Mouse (Mus musculus): ENCODE measurements at regions not wholly inside any gene's neighbourhood (a gene's known extent, or its start where the extent isn't known, plus 50 kb on each side); places are given as distances from the start of the nearest gene placed in this dataset.
A peak's percentile ranks its signal among the peaks of the same experiment; 100 is the strongest.

DNA sequence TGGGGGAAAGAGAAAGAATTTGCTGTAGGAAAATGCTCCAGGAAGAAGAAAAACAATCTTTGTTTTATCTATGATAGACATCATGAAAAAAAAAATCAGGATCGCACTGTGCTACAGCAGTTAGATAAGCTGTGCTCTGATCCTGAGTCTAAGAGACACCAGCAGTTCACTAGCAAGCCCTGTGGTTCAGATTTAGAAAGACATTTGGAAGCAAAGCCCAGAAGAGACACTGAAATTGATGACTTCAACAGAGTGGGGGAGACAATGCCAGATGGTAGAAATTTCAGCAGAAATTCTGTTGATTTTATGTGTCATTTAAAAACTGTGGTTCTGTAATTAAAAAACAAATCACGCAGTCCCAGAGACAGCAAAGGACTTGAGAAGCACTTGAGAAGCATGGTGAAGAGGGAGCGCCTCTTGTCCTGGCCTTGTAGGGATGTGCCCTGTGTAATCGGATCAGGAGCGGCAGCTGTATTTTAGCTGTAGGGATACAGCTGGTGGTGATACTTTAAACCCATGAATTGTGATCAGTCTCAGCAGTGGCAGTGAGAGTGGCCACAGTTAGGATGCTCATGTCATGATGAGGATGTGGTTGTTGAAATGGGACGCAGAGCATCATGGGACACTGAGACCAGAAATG is 296.4 kb upstream of the Nt5e start:
- 80% methylated on average over 6 of the region's 6 CpGs for WGBS
- H3K9ac ChIP-seq (ENCODE audit: low read length): no peak overlapping the region
- H3K27me3 ChIP-seq (ENCODE audit: control insufficient read depth, insufficient read depth, low read length): no peaks in the 10 kb centered on the region
- DNase-seq (ENCODE audit: low spot score) (no peak), ATAC-seq (ENCODE audit: insufficient read depth, low FRiP score, low TSS enrichment) (no peak)
- H3K4me1 ChIP-seq (ENCODE audit: control insufficient read depth, insufficient read depth, low read length): no peaks in the 10 kb centered on the region
- no peak overlapping the region for H3K27ac ChIP-seq (ENCODE audit: low read depth, low read length)
- no peaks in the 10 kb centered on the region for H3K36me3 ChIP-seq (ENCODE audit: control insufficient read depth, insufficient read depth, low read length)
- no peaks in the 10 kb centered on the region for H3K9me3 ChIP-seq (ENCODE audit: control insufficient read depth, low read length)
- no peak overlapping the region for H3K4me2 ChIP-seq (ENCODE audit: low read depth)
- H3K4me3 ChIP-seq (ENCODE audit: low read depth, low read length): no peak overlapping the region

DNA sequence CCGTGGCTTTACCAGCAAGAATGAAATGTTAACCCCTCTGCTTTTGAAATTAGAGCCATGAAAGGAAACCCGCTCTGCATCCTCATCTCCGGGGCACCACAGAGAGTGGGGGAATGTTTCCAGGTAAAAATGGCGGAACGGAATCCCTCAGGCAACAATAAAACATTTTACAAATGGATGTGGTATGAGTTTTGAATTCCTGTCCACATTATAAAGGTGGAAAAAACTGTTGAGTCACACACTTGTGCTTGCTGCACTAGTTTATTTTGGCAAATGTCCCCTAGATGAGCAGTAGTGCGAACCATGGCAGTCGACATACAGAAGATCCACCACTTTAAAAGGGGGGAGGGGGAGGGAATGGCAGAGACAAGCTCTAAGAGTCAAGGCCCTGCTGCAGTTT is 289.4 kb upstream of the Nt5e start:
- WGBS: 85% methylated on average over 7 of the region's 7 CpGs
- ATAC-seq (ENCODE audit: insufficient read depth, low FRiP score, low TSS enrichment): no peak

DNA sequence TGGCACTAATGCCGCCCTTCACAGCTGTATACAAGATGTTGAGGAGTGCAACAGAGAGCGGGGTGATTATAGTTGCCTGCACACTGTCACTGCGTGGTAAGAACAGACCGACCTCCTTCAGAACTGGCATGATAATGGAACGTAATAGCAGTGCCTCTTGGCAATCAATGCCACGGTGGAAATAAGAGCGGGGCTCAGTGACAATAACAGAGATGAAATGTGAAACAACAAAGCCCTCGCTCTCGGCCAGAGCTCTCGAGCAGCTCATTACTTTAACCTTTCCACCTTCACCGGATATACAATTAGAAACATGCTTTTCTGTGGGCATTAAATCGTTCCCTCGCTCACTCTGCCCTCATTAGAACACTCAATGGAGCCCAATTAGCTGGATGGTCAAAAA is 277.7 kb upstream of the Nt5e start:
- Histone ChIP-seq H3K27ac (ENCODE audit: low read depth, low read length) (no peak overlapping the region), H3K4me3 (ENCODE audit: low read depth, low read length) (no peak overlapping the region), H3K9ac (ENCODE audit: low read length) (no peak overlapping the region), H3K36me3 (ENCODE audit: control insufficient read depth, insufficient read depth, low read length) (no peaks in the 10 kb centered on the region), H3K9me3 (ENCODE audit: control insufficient read depth, low read length) (no peaks in the 10 kb centered on the region), H3K27me3 (ENCODE audit: control insufficient read depth, insufficient read depth, low read length) (no peaks in the 10 kb centered on the region), H3K4me1 (ENCODE audit: control insufficient read depth, insufficient read depth, low read length) (no peaks in the 10 kb centered on the region), H3K4me2 (ENCODE audit: low read depth) (no peak overlapping the region)
- WGBS: 72% methylated on average over 13 of the region's 13 CpGs
- DNase-seq (ENCODE audit: low spot score): no peak
- no peak for ATAC-seq (ENCODE audit: insufficient read depth, low FRiP score, low TSS enrichment)

More for the DNA sequence above, 289.4 kb upstream of the Nt5e start:
- Histone ChIP-seq H3K4me2 (ENCODE audit: low read depth) (no peak overlapping the region), H3K4me1 (ENCODE audit: control insufficient read depth, insufficient read depth, low read length) (no peaks in the 10 kb centered on the region), H3K36me3 (ENCODE audit: control insufficient read depth, insufficient read depth, low read length) (no peaks in the 10 kb centered on the region), H3K9ac (ENCODE audit: low read length) (no peak overlapping the region), H3K27ac (ENCODE audit: low read depth, low read length) (no peak overlapping the region), H3K4me3 (ENCODE audit: low read depth, low read length) (no peak overlapping the region), H3K9me3 (ENCODE audit: control insufficient read depth, low read length) (no peaks in the 10 kb centered on the region), H3K27me3 (ENCODE audit: control insufficient read depth, insufficient read depth, low read length) (no peaks in the 10 kb centered on the region)
- no peak for DNase-seq (ENCODE audit: low spot score)

DNA sequence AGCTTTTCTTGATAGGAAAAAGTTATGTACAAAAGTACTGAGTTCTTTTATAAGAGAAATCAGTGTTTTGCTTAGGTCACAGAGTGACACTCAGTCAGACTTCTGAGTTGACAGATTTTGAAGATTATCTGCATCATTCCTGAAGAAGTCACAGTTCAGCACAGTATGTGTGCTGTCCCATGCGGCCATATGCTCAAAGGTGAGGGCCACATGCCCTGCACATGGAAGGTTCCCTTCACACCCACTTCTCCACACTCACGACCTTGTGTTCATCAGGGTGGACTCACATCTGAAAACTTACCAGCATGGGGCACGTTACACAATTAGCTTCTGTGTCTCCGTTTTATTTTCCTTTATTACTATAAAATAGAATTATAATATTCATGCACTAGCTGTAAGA is 277.2 kb upstream of the Nt5e start:
- WGBS: 87% methylated on average over 4 of the region's 4 CpGs
- H3K9me3 ChIP-seq (ENCODE audit: control insufficient read depth, low read length): no peaks in the 10 kb centered on the region
- no peak for ATAC-seq (ENCODE audit: insufficient read depth, low FRiP score, low TSS enrichment)

DNA sequence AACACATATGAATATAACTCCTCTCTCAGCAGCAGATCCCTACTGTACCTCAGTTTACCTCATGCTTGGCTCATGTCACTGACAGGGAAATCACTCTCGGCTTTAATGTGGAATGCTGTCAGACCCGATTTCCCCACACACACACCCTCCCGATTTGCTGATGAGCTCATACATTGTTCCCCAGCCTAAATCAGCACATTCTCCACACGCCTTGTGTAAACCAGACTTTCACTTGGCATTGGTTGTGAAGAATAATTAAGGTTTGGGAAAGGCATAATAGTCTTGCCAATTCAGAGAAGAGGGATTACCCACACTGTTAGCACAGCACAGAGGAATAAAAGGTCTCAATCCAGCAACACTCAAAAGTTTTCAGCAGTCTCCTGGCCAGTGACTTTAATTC is 268.4 kb upstream of the Nt5e start:
- no peak for ATAC-seq (ENCODE audit: insufficient read depth, low FRiP score, low TSS enrichment)

More for the DNA sequence above, 277.2 kb upstream of the Nt5e start:
- Histone ChIP-seq H3K27me3 (ENCODE audit: control insufficient read depth, insufficient read depth, low read length) (no peaks in the 10 kb centered on the region), H3K4me3 (ENCODE audit: low read depth, low read length) (no peak overlapping the region), H3K4me2 (ENCODE audit: low read depth) (no peak overlapping the region), H3K36me3 (ENCODE audit: control insufficient read depth, insufficient read depth, low read length) (no peaks in the 10 kb centered on the region), H3K27ac (ENCODE audit: low read depth, low read length) (no peak overlapping the region), H3K4me1 (ENCODE audit: control insufficient read depth, insufficient read depth, low read length) (no peaks in the 10 kb centered on the region), H3K9ac (ENCODE audit: low read length) (no peak overlapping the region)
- DNase-seq (ENCODE audit: low spot score): no peak

DNA sequence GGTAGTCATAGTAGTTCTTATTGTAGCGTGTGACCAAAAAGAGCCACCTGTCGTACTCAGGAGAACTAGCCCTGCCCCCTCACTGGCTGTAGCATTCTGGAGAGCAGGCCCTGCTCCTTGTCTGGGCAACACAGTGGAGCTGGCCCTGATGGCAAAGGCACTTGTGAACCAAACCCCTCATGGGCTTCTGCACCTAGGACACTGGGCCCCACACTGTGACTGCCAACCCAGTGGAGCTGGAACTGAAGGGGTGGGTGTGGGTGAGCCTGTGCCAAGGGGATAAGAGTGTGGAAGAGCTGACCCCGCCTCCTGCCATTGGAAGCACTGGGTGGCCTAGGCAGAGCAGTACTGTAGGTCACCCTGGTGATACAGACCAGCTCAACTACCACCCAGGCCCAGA is 268.0 kb upstream of the Nt5e start:
- Histone ChIP-seq H3K4me1 (ENCODE audit: control insufficient read depth, insufficient read depth, low read length) (no peaks in the 10 kb centered on the region), H3K4me2 (ENCODE audit: low read depth) (no peak overlapping the region), H3K27ac (ENCODE audit: low read depth, low read length) (no peak overlapping the region), H3K27me3 (ENCODE audit: control insufficient read depth, insufficient read depth, low read length) (no peaks in the 10 kb centered on the region), H3K9me3 (ENCODE audit: control insufficient read depth, low read length) (no peaks in the 10 kb centered on the region), H3K9ac (ENCODE audit: low read length) (no peak overlapping the region), H3K4me3 (ENCODE audit: low read depth, low read length) (no peak overlapping the region), H3K36me3 (ENCODE audit: control insufficient read depth, insufficient read depth, low read length) (no peaks in the 10 kb centered on the region)
- WGBS: 82% methylated on average over 3 of the region's 3 CpGs
- no peak for DNase-seq (ENCODE audit: low spot score)
- ATAC-seq (ENCODE audit: insufficient read depth, low FRiP score, low TSS enrichment): no peak

More for the DNA sequence above, 268.4 kb upstream of the Nt5e start:
- no peaks in the 10 kb centered on the region for H3K36me3 ChIP-seq (ENCODE audit: control insufficient read depth, insufficient read depth, low read length)
- H3K9ac ChIP-seq (ENCODE audit: low read length): no peak overlapping the region
- H3K27ac ChIP-seq (ENCODE audit: low read depth, low read length): no peak overlapping the region
- no peak overlapping the region for H3K4me3 ChIP-seq (ENCODE audit: low read depth, low read length)
- H3K9me3 ChIP-seq (ENCODE audit: control insufficient read depth, low read length): no peaks in the 10 kb centered on the region
- no peak overlapping the region for H3K4me2 ChIP-seq (ENCODE audit: low read depth)
- H3K4me1 ChIP-seq (ENCODE audit: control insufficient read depth, insufficient read depth, low read length): no peaks in the 10 kb centered on the region
- DNase-seq (ENCODE audit: low spot score): no peak
- H3K27me3 ChIP-seq (ENCODE audit: control insufficient read depth, insufficient read depth, low read length): no peaks in the 10 kb centered on the region
- WGBS: 84% methylated on average over 4 of the region's 4 CpGs

DNA sequence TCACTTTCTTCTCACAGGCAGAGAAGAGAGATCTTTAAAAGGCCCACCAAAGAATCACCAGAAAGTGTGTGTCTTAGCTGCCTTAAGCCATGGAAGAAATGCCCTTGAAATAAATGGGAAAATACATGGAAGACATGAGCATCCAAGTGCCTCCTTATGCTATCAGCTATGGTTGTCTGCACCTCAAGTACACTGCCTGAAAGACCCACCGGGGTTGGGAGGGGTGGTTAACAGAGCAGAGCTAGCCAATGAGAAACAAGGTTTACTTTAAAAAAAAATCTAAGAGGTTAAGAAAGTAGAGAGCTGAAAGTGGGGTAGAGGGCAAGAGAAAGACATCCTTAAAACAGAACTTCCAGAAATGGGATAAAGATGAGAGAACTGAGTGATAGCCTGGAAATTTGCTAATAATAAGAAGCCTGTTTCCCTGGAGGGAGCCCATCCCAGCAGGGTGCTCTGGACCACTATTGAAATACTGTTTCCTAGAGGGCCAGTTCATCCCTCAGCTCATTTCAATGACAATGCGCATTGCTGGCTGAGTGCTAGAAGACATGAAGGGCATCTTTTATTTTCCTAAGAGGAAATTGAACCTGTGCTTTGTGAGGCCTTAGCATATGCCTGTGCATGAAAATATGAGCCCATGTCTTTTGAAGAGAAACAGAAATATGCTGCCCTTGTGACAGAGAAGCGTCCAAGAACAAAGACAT is 262.9 kb upstream of the Nt5e start:
- no peak overlapping the region for H3K27ac ChIP-seq (ENCODE audit: low read depth, low read length)
- H3K27me3 ChIP-seq (ENCODE audit: control insufficient read depth, insufficient read depth, low read length): no peaks in the 10 kb centered on the region
- H3K9me3 ChIP-seq (ENCODE audit: control insufficient read depth, low read length): no peaks in the 10 kb centered on the region
- H3K36me3 ChIP-seq (ENCODE audit: control insufficient read depth, insufficient read depth, low read length): no peaks in the 10 kb centered on the region
- H3K4me2 ChIP-seq (ENCODE audit: low read depth): no peak overlapping the region
- peak; percentile 43; the same call in 1 of the 2 replicates for ATAC-seq (ENCODE audit: insufficient read depth, low FRiP score, low TSS enrichment)
- no peak for DNase-seq (ENCODE audit: low spot score)
- no peak overlapping the region for H3K9ac ChIP-seq (ENCODE audit: low read length)
- WGBS: 33% methylated on average over 3 of the region's 3 CpGs
- no peaks in the 10 kb centered on the region for H3K4me1 ChIP-seq (ENCODE audit: control insufficient read depth, insufficient read depth, low read length)
- no peak overlapping the region for H3K4me3 ChIP-seq (ENCODE audit: low read depth, low read length)

DNA sequence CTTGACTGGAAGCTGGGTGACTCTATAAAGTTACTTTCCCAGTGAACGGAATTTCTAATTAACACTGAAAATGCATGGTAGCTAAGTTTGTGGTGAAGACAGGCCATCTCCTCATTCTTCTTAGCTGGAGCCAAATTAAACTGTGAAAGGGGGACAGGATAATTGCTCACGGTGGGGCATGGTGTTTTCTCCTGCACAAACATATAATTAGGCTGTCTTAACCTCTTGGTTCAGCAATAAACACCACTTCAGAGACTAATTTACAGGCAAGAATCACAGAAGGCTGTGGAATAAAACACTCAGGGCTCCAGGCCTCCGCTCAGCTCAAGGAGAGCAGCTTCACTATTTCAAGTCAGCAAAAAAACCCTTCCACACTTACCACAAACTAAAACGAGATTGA is 261.9 kb upstream of the Nt5e start:
- 29% methylated on average over 4 of the region's 4 CpGs for WGBS
- Histone ChIP-seq H3K9me3 (ENCODE audit: control insufficient read depth, low read length) (no peaks in the 10 kb centered on the region), H3K36me3 (ENCODE audit: control insufficient read depth, insufficient read depth, low read length) (no peaks in the 10 kb centered on the region), H3K4me1 (ENCODE audit: control insufficient read depth, insufficient read depth, low read length) (no peaks in the 10 kb centered on the region), H3K9ac (ENCODE audit: low read length) (no peak overlapping the region), H3K4me2 (ENCODE audit: low read depth) (no peak overlapping the region), H3K27ac (ENCODE audit: low read depth, low read length) (no peak overlapping the region), H3K27me3 (ENCODE audit: control insufficient read depth, insufficient read depth, low read length) (no peaks in the 10 kb centered on the region), H3K4me3 (ENCODE audit: low read depth, low read length) (no peak overlapping the region)
- no peak for ATAC-seq (ENCODE audit: insufficient read depth, low FRiP score, low TSS enrichment)
- DNase-seq (ENCODE audit: low spot score): no peak

DNA sequence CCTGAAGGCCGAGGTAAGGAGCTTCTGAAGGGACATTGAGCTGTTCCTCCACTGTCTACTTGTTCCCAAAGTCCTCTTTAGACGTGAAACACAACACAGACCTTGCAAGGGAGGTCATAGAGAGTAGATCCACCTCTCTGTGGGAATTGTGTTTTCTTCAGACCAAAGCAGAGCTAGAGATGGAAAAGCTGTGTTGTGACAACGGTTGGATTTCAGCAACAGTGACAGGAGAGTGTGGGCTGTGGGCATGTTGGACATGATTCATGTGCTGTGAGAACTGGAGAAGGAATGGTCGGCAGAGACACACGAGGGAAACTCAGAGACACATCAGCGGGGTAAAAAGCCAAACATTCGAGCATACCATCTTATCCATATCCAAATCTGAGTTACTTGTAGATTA is 261.2 kb upstream of the Nt5e start:
- no peak for ATAC-seq (ENCODE audit: insufficient read depth, low FRiP score, low TSS enrichment)
- Histone ChIP-seq H3K36me3 (ENCODE audit: control insufficient read depth, insufficient read depth, low read length) (no peaks in the 10 kb centered on the region), H3K27ac (ENCODE audit: low read depth, low read length) (no peak overlapping the region), H3K4me1 (ENCODE audit: control insufficient read depth, insufficient read depth, low read length) (no peaks in the 10 kb centered on the region), H3K9me3 (ENCODE audit: control insufficient read depth, low read length) (no peaks in the 10 kb centered on the region), H3K4me3 (ENCODE audit: low read depth, low read length) (no peak overlapping the region), H3K27me3 (ENCODE audit: control insufficient read depth, insufficient read depth, low read length) (no peaks in the 10 kb centered on the region), H3K9ac (ENCODE audit: low read length) (no peak overlapping the region), H3K4me2 (ENCODE audit: low read depth) (no peak overlapping the region)
- no peak for DNase-seq (ENCODE audit: low spot score)
- 80% methylated on average over 7 of the region's 7 CpGs for WGBS

Measured in neural tube, embryonic 11.5 days (tissue).